Mouse (Mus musculus) frontal cortex, postnatal 25 days (tissue): Measurements from ENCODE around the gene Vmn1r73.

Experiments
- DNase-seq, 2 experiments: peaks; one replicate each; pipeline ENCODE4 v3.0.0; 2022; ENCODE audit warnings: low spot score in 2 of 2

Vmn1r73 gene

GRCm38 (mm10) chr7:11729966-11730365 lies at the start of gene Vmn1r73:
Vmn1r73 (plus strand) TSS chr7:11730266.
- no peak for DNase-seq
